Mouse (Mus musculus) stomach, postnatal 0 days (tissue): ENCODE measurements around the gene Mbd5. TPM values are rescaled to one million over a fixed set of nuclear protein-coding genes. Genes with fewer than 3 reads are reported as not detected.

Experiments
- ATAC-seq: fragments of 200-750 bp; cut with Nextera tagmentation; 2 replicates; pipeline ENCODE4 v1.8.0; 2017; ENCODE audit not compliant: low FRiP score, low TSS enrichment
- DNase-seq: peaks from one replicate; pipeline ENCODE4 v3.0.0-alpha.2; 2016; ENCODE audit warnings: low spot score
- H3K27ac ChIP-seq: fragments of 300-500 bp; sonication (generic); replicated peaks from 2 replicates; pipeline ENCODE4 v1.5.1; 2014; ENCODE audit warnings: mild to moderate bottlenecking, control low read depth
- H3K27me3 ChIP-seq: fragments of 300-500 bp; sonication (generic); 2 replicates; pipeline ENCODE4 v1.6.1; 2014; ENCODE audit warnings: low read length; ENCODE audit not compliant: control insufficient read depth, insufficient read depth
- H3K36me3 ChIP-seq: fragments of 300-500 bp; sonication (generic); 2 replicates; pipeline ENCODE4 v1.6.1; 2014; ENCODE audit warnings: low read length, mixed read lengths; ENCODE audit not compliant: control insufficient read depth, insufficient read depth
- H3K4me1 ChIP-seq: fragments of 300-500 bp; sonication (generic); replicated peaks from 2 replicates; pipeline ENCODE4 v1.6.1; 2014; ENCODE audit warnings: antibody characterized with exemption; ENCODE audit not compliant: control insufficient read depth, insufficient read depth
- H3K4me2 ChIP-seq: fragments of 300-500 bp; sonication (generic); replicated peaks from 2 replicates; pipeline ENCODE4 v1.6.1; 2014; ENCODE audit warnings: low read depth, mild to moderate bottlenecking, control low read depth, moderate library complexity
- H3K4me3 ChIP-seq: fragments of 300-500 bp; sonication (generic); 2 replicates; pipeline ENCODE4 v1.5.1; 2014; ENCODE audit warnings: low read depth, low read length, control low read depth
- H3K9ac ChIP-seq: fragments of 300-500 bp; sonication (generic); 2 replicates; pipeline ENCODE4 v1.6.1; 2014; ENCODE audit warnings: mild to moderate bottlenecking, low read length, control low read depth, mixed read lengths
- H3K9me3 ChIP-seq: fragments of 300-500 bp; sonication (generic); 2 replicates; pipeline ENCODE4 v1.6.1; 2016; ENCODE audit warnings: low read length; ENCODE audit not compliant: control insufficient read depth
- CTCF ChIP-seq: IDR thresholded peaks from 2 replicates; pipeline ENCODE4 v1.5.1; 2016; ENCODE audit warnings: antibody characterized with exemption, low read depth, mild to moderate bottlenecking, moderate library complexity
- EP300 ChIP-seq: optimal IDR thresholded peaks from 2 replicates; pipeline ENCODE3; 2016; ENCODE audit warnings: antibody characterized with exemption
- WGBS: fragments of 180-500 bp; shearing (Covaris S2); extraction: QIAGEN DNeasy Blood & Tissue Kit; methylation state at CpG from one replicate; pipeline ENCODE4 v1.1.7; 2014; 5-methylcytosine and 5-hydroxymethylcytosine counted together
- polyA plus RNA-seq: library from polyadenylated mRNA; unstranded; fragments of >200 nt; fragmentation: Nextera tagmentation; extraction: Ambion mirVana; gene quantifications from 2 replicates; pipeline ENCODE4 v1.2.1, GENCODE M21; 2015

Mbd5 gene
- polyA plus RNA-seq, 1 experiment from 2014 or later = 7.3 TPM

- 93% methylated on average over 1 of the region's 1 CpGs for WGBS
- H3K36me3 ChIP-seq = no peaks in the 10 kb centered on the region
- ATAC-seq (no peak), DNase-seq (no peak)
- H3K4me1 ChIP-seq = no peaks in the 10 kb centered on the region
- no peak overlapping the region for H3K27ac ChIP-seq
- TF ChIP-seq CTCF = no peak
- no peak for TF ChIP-seq EP300
- no peak overlapping the region for H3K4me3 ChIP-seq
- H3K9me3 ChIP-seq = no peaks in the 10 kb centered on the region
- no peak overlapping the region for H3K4me2 ChIP-seq
- no peak overlapping the region for H3K9ac ChIP-seq
- no peaks in the 10 kb centered on the region for H3K27me3 ChIP-seq
These were observed 261.1 kb downstream of the Mbd5 start for GRCm38 (mm10) chr2:49210408-49210807.

DNA sequence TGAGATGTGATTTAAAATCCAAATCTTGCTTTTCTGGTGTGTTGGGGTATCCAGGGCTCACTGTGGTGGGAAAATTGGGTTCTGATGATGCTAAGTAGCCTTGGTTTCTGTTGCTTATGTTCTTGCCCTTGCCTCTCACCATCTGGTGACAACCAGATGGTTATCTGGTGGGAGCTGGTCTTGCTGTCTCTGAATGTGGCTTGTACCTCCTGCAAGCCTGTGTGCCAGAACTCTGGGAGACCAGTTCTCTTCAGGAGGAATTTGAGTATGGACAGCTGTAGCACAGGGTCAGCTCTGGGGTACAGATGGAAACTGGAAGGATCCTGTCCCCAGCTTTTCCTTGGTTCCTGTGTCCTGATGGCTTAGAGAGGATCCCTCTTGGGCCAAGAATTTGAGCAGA, 280.4 kb downstream of the Mbd5 start:
- no peak overlapping the region for H3K27ac ChIP-seq
- ATAC-seq (no peak), DNase-seq (no peak)
- no peak overlapping the region for H3K9ac ChIP-seq
- H3K9me3 ChIP-seq = no peaks in the 10 kb centered on the region
- H3K4me3 ChIP-seq = no peak overlapping the region
- H3K36me3 ChIP-seq = no peaks in the 10 kb centered on the region
- no peaks in the 10 kb centered on the region for H3K27me3 ChIP-seq
- H3K4me2 ChIP-seq = no peak overlapping the region
- no peaks in the 10 kb centered on the region for H3K4me1 ChIP-seq
- no peak for TF ChIP-seq CTCF
- TF ChIP-seq EP300 = no peak

DNA sequence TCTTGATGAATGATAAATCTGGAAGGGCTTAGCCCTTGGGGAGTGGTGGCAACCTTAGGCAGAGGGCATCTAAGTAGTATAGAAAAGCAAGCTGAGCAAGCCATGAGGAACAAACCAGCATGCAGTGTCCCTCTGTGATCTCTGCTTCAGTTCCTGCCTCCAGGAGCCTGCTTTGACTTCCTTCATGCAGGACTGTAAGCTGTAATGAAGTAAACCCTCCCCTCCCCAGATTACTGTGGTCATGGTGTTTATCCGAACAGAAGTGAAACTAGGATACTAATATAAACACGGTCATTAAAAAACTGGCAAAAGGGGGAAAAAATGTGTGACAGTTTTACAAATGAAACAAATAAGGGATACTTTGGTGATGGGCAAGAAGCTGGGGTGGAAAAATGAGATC, 284.8 kb downstream of the Mbd5 start:
- Histone ChIP-seq H3K27me3 (no peaks in the 10 kb centered on the region), H3K4me1 (no peaks in the 10 kb centered on the region), H3K9me3 (no peaks in the 10 kb centered on the region), H3K27ac (no peak overlapping the region), H3K4me2 (no peak overlapping the region), H3K36me3 (no peaks in the 10 kb centered on the region), H3K9ac (no peak overlapping the region), H3K4me3 (no peak overlapping the region)
- WGBS = 69% methylated on average over 2 of the region's 2 CpGs
- ATAC-seq (no peak), DNase-seq (no peak)
- TF ChIP-seq CTCF = no peak
- no peak for TF ChIP-seq EP300

- Histone ChIP-seq H3K4me2 (no peak overlapping the region), H3K27ac (no peak overlapping the region), H3K9ac (no peak overlapping the region), H3K9me3 (no peaks in the 10 kb centered on the region), H3K27me3 (no peaks in the 10 kb centered on the region), H3K4me1 (no peaks in the 10 kb centered on the region), H3K4me3 (no peak overlapping the region), H3K36me3 (no peaks in the 10 kb centered on the region)
- DNase-seq = no peak
- TF ChIP-seq CTCF = no peak
- no peak for TF ChIP-seq EP300
- ATAC-seq = no peak
- WGBS = 75% methylated on average over 4 of the region's 4 CpGs
These were observed 292.4 kb downstream of the Mbd5 start for GRCm38 (mm10) chr2:49241715-49242114.

- H3K9ac ChIP-seq = no peak overlapping the region
- no peaks in the 10 kb centered on the region for H3K9me3 ChIP-seq
- WGBS = 73% methylated on average over 2 of the region's 2 CpGs
- no peaks in the 10 kb centered on the region for H3K36me3 ChIP-seq
- ATAC-seq = no peak
- H3K27ac ChIP-seq = no peak overlapping the region
- no peaks in the 10 kb centered on the region for H3K4me1 ChIP-seq
- TF ChIP-seq EP300 (no peak), CTCF (no peak)
- no peak for DNase-seq
- H3K27me3 ChIP-seq = no peaks in the 10 kb centered on the region
- no peak overlapping the region for H3K4me2 ChIP-seq
- H3K4me3 ChIP-seq = no peak overlapping the region
These were observed 314.8 kb downstream of the Mbd5 start for GRCm38 (mm10) chr2:49264092-49264491.

GRCm38 (mm10) chr2:49272295-49272967, 323.1 kb downstream of the Mbd5 start:
- H3K27ac ChIP-seq = no peak overlapping the region
- no peaks in the 10 kb centered on the region for H3K9me3 ChIP-seq
- H3K4me1 ChIP-seq = no peaks in the 10 kb centered on the region
- no peak for DNase-seq
- no peak overlapping the region for H3K9ac ChIP-seq
- no peaks in the 10 kb centered on the region for H3K27me3 ChIP-seq
- WGBS = 30% methylated on average over 11 of the region's 11 CpGs
- no peak overlapping the region for H3K4me2 ChIP-seq
- H3K36me3 ChIP-seq = no peaks in the 10 kb centered on the region
- ATAC-seq = no peak
- no peak overlapping the region for H3K4me3 ChIP-seq
- TF ChIP-seq EP300 (no peak), CTCF (no peak)
